Mouse (Mus musculus) embryonic stem cell, embryonic (primary cell): ENCODE results near the gene Ckap2l.

Source experiments
- CTCF ChIA-PET, 4 experiments: fragments of 300-600 bp in 2 of 4; fragments of 350-600 bp in 2 of 4; sonication (Branson Sonifier 250); formaldehyde crosslinking; loops; one replicate each; lab custom pipeline; 2022; ENCODE audit warnings: inconsistent platforms in 2 of 4; lab: Charles Lee
- POLR2A ChIA-PET, 4 experiments: fragments of 300-600 bp in 2 of 4; fragments of 350-600 bp in 2 of 4; sonication (Branson Sonifier 250); formaldehyde crosslinking; loops; one replicate each; lab custom pipeline; 2022; ENCODE audit warnings: antibody characterized with exemption in 4 of 4, inconsistent platforms in 1 of 4; lab: Charles Lee

Gene Ckap2l

DNA sequence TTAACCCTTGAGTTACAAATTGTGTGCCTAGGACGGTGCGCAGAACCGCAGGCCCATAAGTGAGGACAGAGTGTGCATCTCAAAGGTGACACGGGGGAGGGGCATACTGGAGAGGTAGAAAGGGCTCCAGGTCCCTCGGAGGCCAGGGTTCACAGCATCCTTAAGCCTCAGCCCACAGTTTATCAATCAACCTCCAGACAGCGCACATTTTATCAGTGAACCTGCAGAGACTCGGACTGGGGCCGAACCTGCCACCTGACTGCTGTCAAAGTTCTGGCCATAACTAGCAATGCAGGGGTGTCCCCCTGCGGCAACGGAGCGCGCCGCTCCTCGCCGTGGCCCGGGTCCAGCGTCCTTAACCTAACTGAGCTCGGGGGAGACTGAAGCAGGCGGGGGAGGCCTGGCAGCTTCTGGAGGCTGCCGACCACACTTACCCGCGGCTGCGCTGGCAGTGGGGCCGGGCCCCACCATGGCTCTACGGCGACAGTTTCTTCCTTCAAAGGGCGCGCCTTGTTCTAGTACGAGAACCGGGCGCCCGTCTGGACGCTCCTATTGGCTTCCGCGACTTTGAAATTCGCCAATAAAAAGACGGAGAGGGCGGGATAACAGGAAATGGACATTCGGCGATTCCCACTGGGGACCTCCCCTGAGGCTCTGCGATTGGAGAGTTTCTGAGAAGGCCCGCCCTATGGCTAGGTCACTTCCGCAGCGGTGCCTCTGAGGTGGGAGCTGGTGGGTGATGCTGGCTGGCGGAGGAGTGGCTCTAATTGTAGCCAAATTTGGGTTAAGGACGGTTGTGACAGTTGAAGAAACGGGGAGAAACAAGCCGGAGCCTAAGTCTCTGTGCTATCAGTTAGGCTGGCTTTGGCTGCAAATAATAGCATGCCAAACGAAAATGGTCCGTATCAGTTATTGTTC, at the start of gene Ckap2l:
Gene Ckap2l, minus strand, starts transcription at position 542 of the 918 bp plus-strand sequence.
- CTCF ChIA-PET: interaction anchor here in 3 of 4 experiments (0.6 to 1.9 kb wide), 10 partner anchors 39 to 349 kb away, joined by 3 to 10 read pairs (median 3); no protein-coding TSS in a partner anchor
- POLR2A ChIA-PET: interaction anchor here in 3 of 4 experiments (0.6 to 1.6 kb wide), 39 partner anchors 8 to 479 kb away, joined by 3 to 11 read pairs (median 4); partner anchors contain the start of genes Slc20a1 (in 2 of the 3), Chchd5 (in 1 of the 3), Polr1b (in 1 of the 3) and Tmem87b (in 1 of the 3)

- ChIA-PET POLR2A (interaction anchor here in 1 of 4 experiments (0.6 to 0.7 kb wide), 2 partner anchors 69 to 401 kb away, joined by 3 read pairs; no protein-coding TSS in a partner anchor), CTCF (interaction anchor here in 1 of 4 experiments (0.5 kb wide), 1 partner anchor 67 kb away, joined by 3 read pairs; no protein-coding TSS in a partner anchor)
These were observed 41.2 kb upstream of the Ckap2l start for GRCm38 (mm10) chr2:129338138-129338621.

DNA sequence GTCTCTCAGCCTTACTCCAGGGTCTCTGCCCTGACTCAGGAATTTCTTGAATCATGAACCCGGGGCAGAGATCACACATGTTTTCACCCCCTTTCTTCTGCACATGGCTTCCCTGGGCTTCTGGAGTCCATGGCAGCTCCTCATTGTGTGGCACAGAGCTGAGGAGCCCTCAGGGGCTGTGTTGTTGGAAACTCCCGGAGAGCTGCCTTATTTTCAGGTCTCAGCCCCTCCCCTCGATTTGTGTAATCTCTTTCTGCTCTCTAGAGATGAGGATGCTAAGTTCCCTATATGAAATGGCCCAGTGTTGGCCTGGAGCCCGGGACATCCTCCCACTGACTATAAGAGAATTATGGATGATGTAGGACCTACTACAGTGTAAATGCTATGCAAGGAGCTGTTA, 36.5 kb upstream of the Ckap2l start:
- ChIA-PET POLR2A (no interaction called here), CTCF (no interaction called here)

GRCm38 (mm10) chr2:129330540-129330939, 33.5 kb upstream of the Ckap2l start:
- POLR2A ChIA-PET: no interaction called here
- CTCF ChIA-PET: no interaction called here

DNA sequence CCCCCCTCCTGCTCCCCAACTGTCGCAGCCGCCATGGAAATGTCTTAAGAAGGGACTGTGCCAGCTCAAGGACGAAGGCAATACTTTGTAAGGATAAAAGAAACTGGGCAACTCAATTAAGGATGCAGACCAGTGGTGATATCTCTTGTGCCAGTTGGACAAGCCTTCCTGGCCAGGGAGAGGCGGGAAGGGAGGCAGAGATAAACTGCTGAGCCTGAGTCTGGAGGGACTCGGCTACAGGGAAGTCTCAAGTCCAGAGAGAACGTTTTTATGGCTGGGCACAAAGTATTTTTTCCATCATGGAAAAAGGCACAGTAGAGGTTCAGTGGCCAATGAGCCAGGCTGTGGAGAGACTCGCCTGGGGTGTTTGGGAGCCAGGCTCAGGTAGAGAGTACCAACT, 33.0 kb upstream of the Ckap2l start:
- CTCF ChIA-PET: no interaction called here

DNA sequence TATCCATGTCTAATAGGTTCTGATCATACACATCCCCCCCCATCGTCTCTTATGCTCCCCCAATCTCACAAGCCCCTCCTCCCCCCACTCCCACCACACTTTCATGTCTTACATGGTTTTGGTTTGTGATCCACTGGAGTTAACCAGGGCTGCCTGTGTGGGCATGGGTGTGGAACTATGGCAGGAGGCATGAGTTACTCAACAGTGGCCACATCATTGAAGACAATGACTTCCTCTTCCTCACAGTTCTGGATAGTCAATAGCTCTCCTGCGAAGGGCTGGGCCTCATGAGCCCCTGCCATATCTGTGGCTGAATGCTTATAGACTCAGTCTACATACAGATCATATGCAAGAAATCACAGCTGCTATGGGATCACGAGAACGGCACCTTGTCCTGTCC, 31.2 kb upstream of the Ckap2l start:
- CTCF ChIA-PET: no interaction called here

More for the DNA sequence above, 33.0 kb upstream of the Ckap2l start:
- POLR2A ChIA-PET: no interaction called here

DNA sequence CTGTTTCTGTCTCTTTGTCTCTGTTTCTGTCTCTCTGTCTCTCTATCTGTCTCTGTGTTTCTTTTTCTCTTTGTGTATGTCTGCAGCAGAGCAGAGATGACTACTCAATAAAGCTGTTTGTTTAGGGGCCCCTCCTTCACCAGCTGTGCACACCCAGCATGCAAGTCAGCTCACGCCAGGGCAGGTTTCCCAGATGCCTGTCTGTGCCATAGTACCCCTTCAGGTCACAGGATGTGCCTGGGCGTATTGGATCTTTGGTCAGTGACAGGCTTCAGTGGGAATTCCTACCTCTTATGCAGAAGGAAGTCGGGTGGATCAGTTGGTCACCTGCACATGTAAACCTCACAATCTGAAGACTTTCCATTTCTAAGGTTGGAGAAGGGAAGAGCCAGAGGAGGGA, 27.2 kb upstream of the Ckap2l start:
- POLR2A ChIA-PET: interaction anchor here in 1 of 4 experiments (0.7 kb wide), 1 partner anchor 87 kb away, joined by 5 read pairs; no protein-coding TSS in a partner anchor
- CTCF ChIA-PET: interaction anchor here in 1 of 4 experiments (0.6 to 0.7 kb wide), 2 partner anchors 88 to 390 kb away, joined by 4 to 6 read pairs; no protein-coding TSS in a partner anchor

More for the DNA sequence above, 31.2 kb upstream of the Ckap2l start:
- POLR2A ChIA-PET: no interaction called here

DNA sequence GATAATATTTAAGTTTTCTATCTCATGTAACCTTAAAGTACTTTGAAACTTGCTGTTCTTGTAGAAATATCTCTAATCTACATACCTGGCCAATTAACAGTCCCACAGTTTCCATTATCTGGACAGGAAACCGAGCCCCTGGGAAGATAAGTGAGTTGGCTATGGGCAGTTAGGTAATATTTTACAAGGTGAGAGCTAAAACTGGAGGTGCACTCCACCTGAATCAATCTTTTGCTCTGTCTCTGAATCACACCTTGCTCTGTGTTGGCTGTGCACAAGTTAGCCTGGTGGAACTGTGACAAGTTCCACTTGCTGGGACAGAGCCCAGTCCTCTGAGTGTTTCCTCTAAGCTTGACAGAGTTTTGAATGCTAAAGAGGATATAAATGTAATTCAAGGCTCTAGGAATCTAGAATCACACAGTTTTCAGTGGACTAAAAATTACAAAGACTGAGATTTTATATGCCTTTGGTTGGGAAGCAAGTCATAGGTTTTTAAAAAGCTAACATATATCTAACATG, 25.2 kb upstream of the Ckap2l start:
- CTCF ChIA-PET: no interaction called here
- POLR2A ChIA-PET: no interaction called here

DNA sequence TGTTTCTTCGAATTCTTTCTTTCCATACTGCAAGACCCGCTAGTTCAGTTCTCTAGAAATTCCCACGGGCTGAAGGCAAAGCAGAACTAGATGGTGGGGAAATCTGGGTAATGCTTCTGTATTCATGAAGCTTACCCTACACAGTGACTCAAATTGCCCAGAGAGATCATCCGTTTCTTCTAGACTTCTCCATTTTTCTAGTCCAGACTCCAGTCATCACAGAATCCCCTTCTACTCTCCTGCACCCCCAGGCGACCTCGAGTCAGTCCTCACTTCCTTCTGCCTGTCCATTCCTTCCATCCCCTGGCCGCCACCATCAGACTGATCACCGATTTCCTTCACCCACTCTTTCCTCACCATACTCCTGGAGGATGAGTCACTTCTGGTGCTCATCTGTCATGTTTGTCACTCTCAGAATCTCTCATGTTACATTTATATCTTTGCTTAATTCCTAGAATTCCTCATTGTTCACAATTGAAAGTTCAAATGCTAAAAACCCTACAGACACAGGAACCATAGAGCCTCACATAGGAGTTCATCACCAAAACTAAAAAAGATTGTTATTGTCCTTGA, 23.1 kb upstream of the Ckap2l start:
- POLR2A ChIA-PET: no interaction called here

GRCm38 (mm10) chr2:129315831-129316230, 18.8 kb upstream of the Ckap2l start:
- ChIA-PET CTCF (no interaction called here), POLR2A (interaction anchor here in 1 of 4 experiments (1.0 kb wide), 1 partner anchor 74 kb away, joined by 4 read pairs; no protein-coding TSS in a partner anchor)

More for the DNA sequence above, 23.1 kb upstream of the Ckap2l start:
- CTCF ChIA-PET: no interaction called here

- ChIA-PET CTCF (interaction anchor here in 1 of 4 experiments (0.7 kb wide), 1 partner anchor 97 kb away, joined by 5 read pairs; no protein-coding TSS in a partner anchor), POLR2A (interaction anchor here in 1 of 4 experiments (1.5 kb wide), 1 partner anchor 15 kb away, joined by 3 read pairs; no protein-coding TSS in a partner anchor)
These were observed 17.9 kb upstream of the Ckap2l start for GRCm38 (mm10) chr2:129314880-129315279.

DNA sequence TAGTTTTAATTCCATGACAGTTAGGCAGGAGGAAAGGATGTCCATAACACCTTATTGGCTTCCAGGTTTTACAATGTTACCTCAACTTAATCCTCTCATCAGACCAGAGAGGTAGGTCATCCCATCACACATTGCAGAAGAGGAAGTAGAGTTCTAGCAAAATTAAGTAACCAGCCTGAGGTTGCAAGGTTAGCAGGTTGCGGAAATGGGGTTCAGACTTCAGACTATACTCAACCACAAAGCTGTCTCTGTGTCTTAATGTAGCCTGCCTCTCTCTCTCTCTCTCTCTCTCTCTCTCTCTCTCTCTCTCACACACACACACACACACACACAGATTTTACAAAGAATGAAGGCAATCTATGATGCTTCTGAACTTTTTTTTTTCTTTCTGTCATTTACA, 16.9 kb upstream of the Ckap2l start:
- CTCF ChIA-PET: interaction anchor here in 2 of 4 experiments (0.6 to 0.7 kb wide), 3 partner anchors 58 to 641 kb away, joined by 3 to 5 read pairs (median 3); no protein-coding TSS in a partner anchor
- POLR2A ChIA-PET: interaction anchor here in 1 of 4 experiments (0.7 to 1.5 kb wide), 2 partner anchors 12 to 14 kb away, joined by 3 read pairs; no protein-coding TSS in a partner anchor

DNA sequence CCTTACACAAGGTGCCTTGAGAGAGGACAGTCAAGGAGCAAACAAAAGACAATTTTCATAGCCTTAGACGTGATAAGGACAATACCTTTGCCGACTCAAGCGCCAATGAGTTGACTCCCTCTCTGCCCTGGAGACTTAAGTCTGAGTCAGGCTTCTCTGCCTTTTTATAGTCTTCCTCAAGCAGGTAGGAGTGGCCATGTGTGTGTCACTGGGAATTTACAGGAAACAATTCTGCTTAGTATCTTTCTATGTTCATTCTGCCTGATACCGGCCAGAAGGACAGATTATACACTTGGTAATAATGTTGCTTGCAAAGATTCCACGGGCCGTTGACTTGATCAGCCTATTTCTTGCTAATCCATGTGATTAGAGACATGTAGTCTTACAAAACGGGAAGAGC, 12.8 kb upstream of the Ckap2l start, which contains the start of gene Il1a:
Gene Il1a, minus strand, starts transcription at position 137 of the 400 bp plus-strand sequence.
- CTCF ChIA-PET: no interaction called here
- POLR2A ChIA-PET: interaction anchor here in 1 of 4 experiments (1.0 kb wide), 1 partner anchor 8 kb away, joined by 3 read pairs; no protein-coding TSS in a partner anchor

DNA sequence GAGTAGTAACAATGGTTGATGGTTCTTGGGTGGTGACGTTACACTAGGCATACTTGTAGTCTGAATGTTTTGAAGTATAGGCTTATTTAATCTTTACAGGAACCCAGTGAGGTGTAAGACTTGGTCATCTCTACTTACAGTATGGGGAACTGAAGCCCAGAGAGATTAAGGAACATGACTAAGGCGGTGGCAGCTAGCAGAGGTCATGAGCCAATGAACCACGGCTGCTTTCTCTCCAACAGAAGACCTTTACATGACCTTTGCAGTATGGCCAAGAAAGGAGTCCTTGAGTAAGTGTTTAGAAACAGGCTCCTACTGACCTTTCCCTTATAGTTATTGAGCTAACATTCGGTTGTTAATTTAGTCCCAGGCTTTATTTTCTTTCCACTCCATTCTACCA, 9.0 kb upstream of the Ckap2l start:
- CTCF ChIA-PET: no interaction called here
- POLR2A ChIA-PET: interaction anchor here in 2 of 4 experiments (0.5 to 1.4 kb wide), 2 partner anchors 9 to 11 kb away, joined by 3 to 7 read pairs; partner anchors contain the start of gene Ckap2l (in 1 of the 2)

DNA sequence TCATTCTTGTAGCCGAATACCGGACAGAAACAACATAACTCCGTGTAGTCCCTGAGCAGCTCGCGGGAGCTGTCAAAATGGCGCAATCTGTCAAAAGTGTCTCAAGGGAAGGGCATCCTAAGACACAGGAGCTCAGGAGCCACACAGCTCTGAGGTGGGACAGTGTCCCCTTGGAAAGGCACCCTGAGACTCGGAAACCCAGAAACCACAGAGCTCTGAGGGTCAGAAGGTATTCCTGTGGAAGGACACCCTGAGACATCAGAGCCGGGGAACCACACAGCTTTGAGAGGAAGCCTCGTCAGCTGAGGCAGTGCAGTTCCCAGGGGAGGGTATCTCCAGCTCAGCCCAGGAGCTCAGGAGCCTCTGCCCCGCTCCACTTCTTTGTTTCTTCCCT, 574 bp upstream of the Ckap2l start:
- CTCF ChIA-PET: interaction anchor here in 3 of 4 experiments (0.6 to 1.9 kb wide), 8 partner anchors 39 to 349 kb away, joined by 3 to 10 read pairs (median 3); no protein-coding TSS in a partner anchor
- POLR2A ChIA-PET: interaction anchor here in 3 of 4 experiments (0.6 to 1.6 kb wide), 37 partner anchors 8 to 479 kb away, joined by 3 to 11 read pairs (median 4); partner anchors contain the start of genes Slc20a1 (in 2 of the 3), Chchd5 (in 1 of the 3), Polr1b (in 1 of the 3) and Tmem87b (in 1 of the 3)

DNA sequence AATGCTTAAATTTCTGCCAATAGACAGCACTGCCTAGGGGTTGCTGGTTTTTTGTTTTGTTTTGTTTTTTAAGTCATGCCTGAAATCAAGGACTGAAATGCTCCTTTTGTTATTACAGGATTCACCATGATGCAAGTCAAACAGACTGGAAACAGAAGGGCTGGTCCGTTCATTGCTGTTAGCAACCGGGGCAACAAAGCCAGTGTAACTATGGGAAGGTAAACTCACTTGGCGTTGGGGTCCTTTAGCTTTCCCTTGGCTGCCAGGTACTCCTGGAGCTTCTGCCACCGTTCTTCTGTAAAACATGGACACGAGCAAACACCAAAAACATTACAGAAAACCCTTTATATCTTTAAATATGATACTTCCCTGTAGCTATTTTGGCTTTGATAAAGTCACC, 926 bp downstream of the Ckap2l start:
- CTCF ChIA-PET: interaction anchor here in 1 of 4 experiments (0.7 kb wide), 1 partner anchor 113 kb away, joined by 4 read pairs; no protein-coding TSS in a partner anchor
- POLR2A ChIA-PET: interaction anchor here in 2 of 4 experiments (0.8 to 1.2 kb wide), 4 partner anchors 11 to 111 kb away, joined by 3 read pairs; no protein-coding TSS in a partner anchor

- CTCF ChIA-PET: no interaction called here
These were observed 1.9 kb downstream of the Ckap2l start for GRCm38 (mm10) chr2:129295075-129295474.

GRCm38 (mm10) chr2:129273823-129274222, 23.2 kb downstream of the Ckap2l start:
- ChIA-PET CTCF (no interaction called here), POLR2A (interaction anchor here in 1 of 4 experiments (1.0 to 1.8 kb wide), 3 partner anchors 9 to 96 kb away, joined by 3 to 6 read pairs (median 4); no protein-coding TSS in a partner anchor)

More at GRCm38 (mm10) chr2:129295075-129295474, 1.9 kb downstream of the Ckap2l start:
- POLR2A ChIA-PET: interaction anchor here in 2 of 4 experiments (0.6 to 1.0 kb wide), 3 partner anchors 38 to 504 kb away, joined by 3 read pairs; no protein-coding TSS in a partner anchor
